Mouse (Mus musculus): Measurements from ENCODE around the gene Bcl7a.

Bcl7a gene

DNA sequence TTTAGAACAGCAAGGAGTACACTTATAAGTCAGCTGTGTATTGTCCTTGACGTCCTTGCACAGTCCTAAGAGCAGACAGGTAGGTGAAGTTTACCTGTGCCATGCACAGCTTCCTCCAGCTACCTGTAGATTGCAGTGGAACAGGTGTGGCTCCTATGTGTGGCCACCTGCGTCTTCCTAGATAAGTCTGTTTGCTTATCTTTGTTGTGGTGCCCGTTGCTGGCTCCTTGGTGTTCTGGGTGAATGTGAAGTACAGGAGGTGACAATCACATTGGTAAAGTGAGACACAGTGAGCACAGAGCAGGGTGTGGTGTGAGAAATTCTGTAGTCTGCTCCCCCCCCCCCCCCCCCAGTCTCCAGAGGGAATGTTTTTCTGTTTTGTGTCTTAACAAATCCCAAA is 72.5 kb downstream of the Bcl7a start:
- DNase-seq (ENCODE audit: low spot score in 2 of 2) = no peak

DNA sequence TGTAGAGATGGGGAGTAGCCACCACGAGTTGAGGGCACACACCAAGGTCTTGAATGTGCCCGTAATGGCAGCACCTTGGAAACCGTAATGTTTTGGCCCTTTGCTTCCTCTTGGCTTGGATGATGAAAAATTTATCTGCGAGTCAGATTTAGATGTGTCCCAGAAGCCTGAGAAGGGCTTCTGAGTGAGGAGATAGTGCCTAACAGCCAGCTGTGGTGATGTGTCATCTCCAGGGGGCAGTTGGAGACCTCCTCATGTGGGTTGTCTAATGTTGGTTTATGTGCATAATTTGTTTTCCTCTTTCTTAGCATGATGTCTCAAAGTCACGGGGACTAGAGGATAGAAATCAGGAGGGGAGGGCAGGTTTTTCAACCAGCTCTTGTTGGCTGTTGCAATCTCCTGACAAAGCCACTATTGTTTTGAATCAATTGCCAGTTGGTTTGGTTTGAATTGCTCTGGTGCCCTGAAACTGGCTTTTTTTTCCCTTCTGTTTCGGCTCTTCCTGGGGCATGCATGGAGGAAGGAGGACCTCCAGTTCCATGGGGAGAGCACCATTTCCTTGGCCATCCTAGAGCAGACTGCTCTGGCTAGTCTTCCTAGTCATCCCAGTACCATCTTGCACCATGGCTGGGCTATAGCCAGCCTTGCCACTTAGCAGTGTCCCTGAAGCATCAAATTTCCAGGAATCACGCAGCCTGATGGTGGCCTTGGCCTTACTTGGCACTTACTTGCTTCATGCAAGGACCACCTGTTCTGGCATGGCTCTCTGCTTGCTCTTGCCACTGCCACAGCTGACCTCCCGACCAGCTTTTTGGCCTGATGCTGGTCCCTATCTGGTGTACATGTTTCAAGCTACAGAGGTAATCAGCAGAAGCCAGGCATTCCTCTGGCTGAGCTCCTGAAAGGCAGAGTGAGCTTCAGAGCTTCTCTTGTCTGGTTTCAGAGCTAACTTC is 73.2 kb downstream of the Bcl7a start:
- peak; percentile 56 for DNase-seq (ENCODE audit: low spot score in 2 of 2)

DNA sequence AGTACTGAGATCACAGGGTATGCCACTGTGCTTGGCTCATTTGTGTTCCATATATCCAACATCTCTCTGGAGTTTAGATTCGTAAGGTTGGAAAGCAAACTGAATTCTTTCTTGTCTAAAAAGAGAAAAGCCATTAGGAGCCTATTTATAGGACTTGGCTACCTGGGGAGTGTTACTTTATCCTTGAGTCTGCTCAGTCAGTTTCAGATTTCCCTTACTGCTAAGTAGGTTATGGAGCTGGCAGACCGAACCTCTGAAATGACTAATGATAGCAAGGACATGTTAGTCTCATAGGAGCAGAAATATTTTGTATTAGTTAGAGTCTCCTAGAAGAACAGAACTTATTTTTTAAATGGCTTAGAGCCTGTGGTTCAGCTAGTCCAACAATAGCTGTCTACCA is 80.3 kb downstream of the Bcl7a start:
- DNase-seq (ENCODE audit: low spot score in 2 of 2) = peak; percentile 40 to 49

Data from heart, adult 9 months (tissue).